Mouse (Mus musculus) hindbrain, embryonic 11.5 days (tissue): ENCODE measurements around the gene Arid5b. TPM values are rescaled to one million over a fixed set of nuclear protein-coding genes. Genes with fewer than 3 reads are reported as not detected.

Experiments
- ATAC-seq: fragments of 200-750 bp; cut with Nextera tagmentation; 2 replicates; pipeline ENCODE4 v1.8.0; 2017; ENCODE audit warnings: mild to moderate bottlenecking, moderate TSS enrichment, moderate library complexity; ENCODE audit not compliant: low FRiP score
- DNase-seq: peaks from one replicate; pipeline ENCODE4 v3.0.0-alpha.2; 2015; ENCODE audit warnings: low spot score
- H3K27ac ChIP-seq: fragments of 300-500 bp; sonication (generic); 2 replicates; pipeline ENCODE4 v1.5.1; 2014; ENCODE audit warnings: mild to moderate bottlenecking, low read depth, low read length
- H3K27me3 ChIP-seq: fragments of 300-500 bp; sonication (generic); 2 replicates; pipeline ENCODE4 v1.6.1; 2014; ENCODE audit warnings: mild to moderate bottlenecking, low read length, moderate library complexity, mixed read lengths; ENCODE audit not compliant: control insufficient read depth, insufficient read depth
- H3K36me3 ChIP-seq: fragments of 300-500 bp; sonication (generic); 2 replicates; pipeline ENCODE4 v1.6.1; 2014; ENCODE audit warnings: mild to moderate bottlenecking, low read length, moderate library complexity, mixed read lengths; ENCODE audit not compliant: control insufficient read depth, insufficient read depth
- H3K4me1 ChIP-seq: fragments of 300-500 bp; sonication (generic); replicated peaks from 2 replicates; pipeline ENCODE4 v1.6.1; 2014; ENCODE audit warnings: low read length, mixed read lengths; ENCODE audit not compliant: control insufficient read depth, insufficient read depth
- H3K4me2 ChIP-seq: fragments of 300-500 bp; sonication (generic); replicated peaks from 2 replicates; pipeline ENCODE4 v1.6.1; 2014; ENCODE audit warnings: mild to moderate bottlenecking, low read depth, low read length
- H3K4me3 ChIP-seq: fragments of 300-500 bp; sonication (generic); 2 replicates; pipeline ENCODE4 v1.5.1; 2014; ENCODE audit warnings: low read depth, low read length
- H3K9ac ChIP-seq: fragments of 300-500 bp; sonication (generic); 2 replicates; pipeline ENCODE4 v1.6.1; 2014; ENCODE audit warnings: low read depth, low read length
- H3K9me3 ChIP-seq: fragments of 300-500 bp; sonication (generic); 2 replicates; pipeline ENCODE4 v1.6.1; 2016; ENCODE audit warnings: low read length; ENCODE audit not compliant: control insufficient read depth
- WGBS: fragments of 180-500 bp; shearing (Covaris S2); extraction: QIAGEN DNeasy Blood & Tissue Kit; methylation state at CpG from one replicate; pipeline ENCODE4 v1.1.7; 2014; 5-methylcytosine and 5-hydroxymethylcytosine counted together
- polyA plus RNA-seq: library from polyadenylated mRNA; unstranded; fragments of >200 nt; fragmentation: Nextera tagmentation; extraction: Ambion mirVana; gene quantifications from 2 replicates; pipeline ENCODE4 v1.2.1, GENCODE M21; 2014

The Arid5b gene
- polyA plus RNA-seq, 1 experiment from 2014 or later, result 23.3 TPM

DNA sequence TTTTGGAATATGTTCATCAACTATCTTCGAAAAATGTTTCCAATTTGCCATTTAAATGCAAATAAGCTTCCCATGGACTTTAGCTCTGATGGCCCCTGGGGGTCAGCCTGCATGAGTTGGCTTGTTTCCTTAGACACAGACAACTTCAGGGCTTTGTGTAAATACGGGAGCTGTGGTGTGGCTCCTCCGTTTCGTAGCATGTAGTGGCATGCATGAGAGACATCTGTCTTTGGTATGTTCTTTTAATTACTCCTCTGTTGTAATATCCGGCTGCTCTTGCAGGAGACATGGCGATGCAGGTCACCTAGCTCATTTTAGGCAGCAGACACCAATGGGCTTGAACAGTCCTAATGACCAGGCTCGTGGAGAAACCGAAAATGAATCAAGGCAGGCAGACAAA, 121.0 kb downstream of the Arid5b start:
- no peak for DNase-seq
- H3K4me3 ChIP-seq, result no peak overlapping the region
- WGBS, result 63% methylated on average over 8 of the region's 8 CpGs
- no peaks in the 10 kb centered on the region for H3K36me3 ChIP-seq
- no peak for ATAC-seq
- H3K4me1 ChIP-seq, result no peaks in the 10 kb centered on the region
- no peak overlapping the region for H3K27ac ChIP-seq
- no peaks in the 10 kb centered on the region for H3K9me3 ChIP-seq
- no peaks in the 10 kb centered on the region for H3K27me3 ChIP-seq
- H3K4me2 ChIP-seq, result no peak overlapping the region
- H3K9ac ChIP-seq, result no peak overlapping the region

GRCm38 (mm10) chr10:68156646-68157245, 121.8 kb downstream of the Arid5b start:
- H3K4me3 ChIP-seq, result no peak overlapping the region
- no peak overlapping the region for H3K4me2 ChIP-seq
- no peak overlapping the region for H3K27ac ChIP-seq
- no peak overlapping the region for H3K9ac ChIP-seq
- H3K9me3 ChIP-seq, result no peaks in the 10 kb centered on the region
- DNase-seq (no peak), ATAC-seq (no peak)
- no peaks in the 10 kb centered on the region for H3K36me3 ChIP-seq
- no peaks in the 10 kb centered on the region for H3K27me3 ChIP-seq
- WGBS, result 67% methylated on average over 10 of the region's 10 CpGs
- H3K4me1 ChIP-seq, result no peaks in the 10 kb centered on the region

DNA sequence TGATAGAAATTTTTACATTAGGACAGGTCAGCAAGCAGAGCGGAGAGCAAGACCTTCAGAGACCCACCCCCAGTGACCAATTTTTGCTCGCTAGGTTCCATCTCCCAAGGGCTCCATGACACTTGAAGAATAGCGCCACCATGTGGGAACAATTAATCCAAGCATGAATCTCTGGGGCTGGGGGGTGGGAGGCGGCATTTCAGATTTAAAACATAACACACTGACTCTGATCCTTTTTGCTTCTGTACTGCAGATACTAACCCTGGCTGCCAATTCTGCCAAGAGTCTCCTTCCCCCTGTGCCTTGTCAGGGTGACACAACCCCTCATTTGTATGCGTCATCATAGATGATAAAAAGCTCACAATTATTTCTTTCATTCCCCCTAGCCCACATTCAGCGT, 122.4 kb downstream of the Arid5b start:
- Histone ChIP-seq H3K36me3 (no peaks in the 10 kb centered on the region), H3K4me1 (no peaks in the 10 kb centered on the region), H3K9me3 (no peaks in the 10 kb centered on the region), H3K4me2 (no peak overlapping the region), H3K9ac (no peak overlapping the region), H3K27me3 (no peaks in the 10 kb centered on the region), H3K27ac (no peak overlapping the region), H3K4me3 (no peak overlapping the region)
- no peak for ATAC-seq
- no peak for DNase-seq
- 84% methylated on average over 6 of the region's 6 CpGs for WGBS

DNA sequence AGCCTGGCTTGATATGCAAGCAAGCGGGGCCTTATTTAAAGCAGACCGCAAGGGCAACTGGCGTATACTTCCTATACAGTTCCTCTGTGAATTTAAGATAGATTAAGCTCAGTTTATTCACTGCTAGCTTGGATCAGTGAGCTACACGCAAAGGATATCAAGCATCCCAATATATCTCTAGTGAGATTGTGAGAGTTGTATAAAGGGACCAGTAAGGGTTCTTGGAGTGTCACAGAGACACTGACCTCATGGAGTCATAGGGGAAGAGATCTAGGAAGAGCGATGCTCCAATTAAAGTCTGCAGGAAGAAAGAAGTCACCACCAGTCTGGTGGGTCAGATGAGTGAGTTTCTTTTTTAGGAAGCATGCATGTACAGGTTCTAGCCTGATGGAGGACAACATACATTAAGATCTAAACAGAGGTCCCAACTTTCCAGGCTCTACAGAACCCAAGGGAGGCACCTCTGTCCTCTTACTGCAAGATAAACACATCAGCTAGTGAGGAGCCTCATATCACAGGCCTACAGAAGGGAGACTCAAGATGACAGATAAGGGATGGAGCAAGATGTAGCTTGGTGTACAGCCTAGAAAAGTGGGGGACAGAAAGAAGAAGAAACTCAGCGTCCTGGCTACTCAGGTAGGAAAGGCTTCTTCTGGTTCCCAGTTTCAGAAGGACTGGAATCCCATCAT, 123.0 kb downstream of the Arid5b start:
- 95% methylated on average over 6 of the region's 6 CpGs for WGBS
- Histone ChIP-seq H3K36me3 (no peaks in the 10 kb centered on the region), H3K4me3 (no peak overlapping the region), H3K9me3 (no peaks in the 10 kb centered on the region), H3K27me3 (no peaks in the 10 kb centered on the region), H3K9ac (no peak overlapping the region), H3K27ac (no peak overlapping the region), H3K4me1 (no peaks in the 10 kb centered on the region), H3K4me2 (no peak overlapping the region)
- ATAC-seq (no peak), DNase-seq (no peak)

DNA sequence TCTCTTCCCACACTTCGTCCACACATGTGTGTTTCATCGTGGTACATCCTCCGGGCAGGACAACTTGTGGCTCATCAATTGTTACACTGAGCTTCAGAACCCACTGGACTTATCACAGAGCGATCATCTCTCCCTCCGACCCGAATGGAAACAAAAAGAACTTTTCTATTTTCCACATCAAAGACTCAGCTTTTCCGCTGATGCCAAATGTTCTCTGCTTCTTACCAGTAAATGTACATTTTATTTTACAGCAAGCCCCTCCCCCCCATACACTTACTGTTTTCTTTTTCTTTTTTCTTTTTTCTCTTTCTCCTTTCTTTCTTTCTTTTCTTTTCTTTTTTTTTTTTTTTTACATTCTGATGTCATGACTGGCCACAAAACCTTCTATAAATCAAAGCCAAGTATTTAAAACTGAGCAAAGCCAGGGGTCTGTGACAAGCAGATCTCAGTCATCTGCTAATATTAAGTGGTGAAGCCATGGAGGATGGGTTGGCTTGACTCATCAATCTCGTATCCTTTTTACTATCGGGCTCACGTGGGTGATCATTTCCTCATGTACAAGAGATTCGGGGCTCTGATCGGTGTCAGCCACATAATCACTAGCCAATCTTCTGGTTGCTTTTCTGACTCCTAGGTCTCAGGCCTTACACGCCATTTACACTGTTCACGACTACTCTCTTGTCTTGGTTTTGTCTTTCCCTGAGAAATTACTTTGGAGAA, 124.3 kb downstream of the Arid5b start:
- H3K4me3 ChIP-seq, result no peak overlapping the region
- no peak for ATAC-seq
- 80% methylated on average over 14 of the region's 14 CpGs for WGBS

GRCm38 (mm10) chr10:68153344-68154045, 125.0 kb downstream of the Arid5b start:
- H3K9me3 ChIP-seq, result no peaks in the 10 kb centered on the region
- no peaks in the 10 kb centered on the region for H3K27me3 ChIP-seq
- ATAC-seq (peak; percentile 27; the same call in 1 of the 2 replicates), DNase-seq (peak; percentile 29)
- WGBS, result 39% methylated on average over 11 of the region's 11 CpGs
- no peaks in the 10 kb centered on the region for H3K4me1 ChIP-seq
- no peak overlapping the region for H3K4me3 ChIP-seq
- no peak overlapping the region for H3K27ac ChIP-seq
- no peak overlapping the region for H3K9ac ChIP-seq
- no peaks in the 10 kb centered on the region for H3K36me3 ChIP-seq
- no peak overlapping the region; the same call in 1 of the 2 replicates for H3K4me2 ChIP-seq

More for the DNA sequence above, 124.3 kb downstream of the Arid5b start:
- H3K27me3 ChIP-seq, result no peaks in the 10 kb centered on the region
- H3K4me2 ChIP-seq, result no peak overlapping the region
- H3K9ac ChIP-seq, result no peak overlapping the region
- H3K9me3 ChIP-seq, result no peaks in the 10 kb centered on the region
- no peaks in the 10 kb centered on the region for H3K4me1 ChIP-seq
- no peaks in the 10 kb centered on the region for H3K36me3 ChIP-seq
- no peak for DNase-seq
- H3K27ac ChIP-seq, result no peak overlapping the region

DNA sequence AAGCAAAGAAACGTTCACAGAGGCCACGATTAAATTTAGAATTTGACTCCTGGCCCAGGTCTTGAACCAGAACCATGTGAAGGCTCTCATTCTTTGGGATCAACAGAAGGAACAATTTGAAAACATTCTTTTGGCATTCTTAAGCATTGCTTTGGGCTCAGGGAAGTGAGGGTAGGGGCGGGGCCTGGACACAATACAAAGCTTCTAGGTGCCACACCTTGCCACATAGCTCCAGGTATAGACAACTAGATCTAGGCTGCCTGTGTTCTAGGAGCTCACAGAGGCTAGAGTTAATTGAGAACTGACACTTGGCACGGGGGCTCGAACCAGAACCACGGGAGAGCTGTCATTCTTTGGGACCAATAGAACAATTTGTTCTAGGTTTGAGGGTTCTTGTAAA, 130.0 kb downstream of the Arid5b start:
- DNase-seq, result no peak
- ATAC-seq, result no peak
- no peaks in the 10 kb centered on the region for H3K36me3 ChIP-seq
- no peaks in the 10 kb centered on the region for H3K9me3 ChIP-seq
- H3K9ac ChIP-seq, result no peak overlapping the region
- H3K27me3 ChIP-seq, result no peaks in the 10 kb centered on the region
- H3K4me2 ChIP-seq, result no peak overlapping the region
- H3K4me1 ChIP-seq, result no peaks in the 10 kb centered on the region
- no peak overlapping the region for H3K4me3 ChIP-seq
- no peak overlapping the region for H3K27ac ChIP-seq
- WGBS, result 75% methylated on average over 6 of the region's 6 CpGs

GRCm38 (mm10) chr10:68147730-68148129, 130.8 kb downstream of the Arid5b start:
- no peaks in the 10 kb centered on the region for H3K4me1 ChIP-seq
- H3K27ac ChIP-seq, result no peak overlapping the region
- no peaks in the 10 kb centered on the region for H3K27me3 ChIP-seq
- no peak overlapping the region for H3K4me3 ChIP-seq
- ATAC-seq (no peak), DNase-seq (no peak)
- WGBS, result 50% methylated on average over 6 of the region's 6 CpGs
- H3K9me3 ChIP-seq, result no peaks in the 10 kb centered on the region
- no peak overlapping the region for H3K4me2 ChIP-seq
- no peak overlapping the region for H3K9ac ChIP-seq
- H3K36me3 ChIP-seq, result no peaks in the 10 kb centered on the region
